In the genomic region with DNA sequence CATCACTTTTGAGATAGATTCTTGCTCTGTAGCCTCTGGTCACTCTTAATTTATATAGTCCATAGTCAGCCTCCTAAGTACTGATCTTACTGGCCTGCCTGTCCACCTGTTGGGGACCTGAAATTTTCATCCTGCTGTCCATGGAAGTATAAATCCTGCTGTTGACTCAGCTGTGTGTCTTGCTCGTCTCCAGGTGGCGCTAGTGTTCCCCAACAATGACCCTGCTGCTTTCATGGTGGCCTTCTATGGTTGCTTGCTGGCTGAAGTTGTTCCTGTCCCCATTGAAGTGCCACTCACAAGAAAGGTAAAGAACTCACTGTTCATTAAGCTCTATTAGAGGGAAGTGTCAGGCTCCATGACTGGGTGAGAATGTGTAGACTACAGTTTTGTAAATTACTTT, we compare ENCODE assay signal across 7 mouse cellular contexts.
A peak's percentile ranks its signal among the peaks of the same experiment; 100 is the strongest.
DNase-seq lines count a peak whose midpoint lies in the region; ATAC-seq and TF ChIP-seq lines count a peak whose summit lies in the region.

No protein-coding gene starts in this region.

- DNase-seq in left cerebral cortex, postnatal 4 days: peak; percentile 17
- DNase-seq in left cerebral cortex, postnatal 10 days (ENCODE audit: extremely low spot score in 1 of 2, low spot score in 2 of 2): no peak
- DNase-seq in ES-E14 (ENCODE audit: low read depth, low spot score): peak; percentile 54
- peak; percentile 63 for DNase-seq in adrenal gland, postnatal 10 days
- peak; percentile 13 to 42 for DNase-seq in kidney, adult 8-10 months
- peak; percentile 34 for DNase-seq in neural tube, embryonic 11.5 days (ENCODE audit: low spot score)
- no peak for DNase-seq in frontal cortex, postnatal 14 days (ENCODE audit: low spot score in 2 of 2)

- intact Hi-C loops in left cerebral cortex, postnatal 4 days (cut with DNase I): no loop called here
- intact Hi-C loops in left cerebral cortex, postnatal 10 days (cut with DNase I): loop anchor here (10.0 kb wide), 1 partner anchor 378 kb away; no protein-coding TSS in a partner anchor

- H3K27ac ChIP-seq in ES-E14 (ENCODE audit: insufficient read depth, low read depth, low read length, poor library complexity, severe bottlenecking): no peak overlapping the region
- H3K27ac ChIP-seq in neural tube, embryonic 11.5 days (ENCODE audit: low read depth, low read length): no peak overlapping the region

- no peak overlapping the region for H3K4me2 ChIP-seq in neural tube, embryonic 11.5 days (ENCODE audit: low read depth)

- H3K9ac ChIP-seq in ES-E14 (ENCODE audit: insufficient read depth, low read depth, low read length, poor library complexity, severe bottlenecking): no peak overlapping the region
- no peak overlapping the region for H3K9ac ChIP-seq in neural tube, embryonic 11.5 days (ENCODE audit: low read length)

- 18% methylated on average over 2 of the region's 2 CpGs for WGBS in neural tube, embryonic 11.5 days

- H3K4me3 ChIP-seq in ES-E14 (ENCODE audit: insufficient read depth in 1 of 2, low read depth in 1 of 2, low read length in 2 of 2, poor library complexity in 1 of 2, severe bottlenecking in 1 of 2): no peak overlapping the region
- no peak overlapping the region for H3K4me3 ChIP-seq in neural tube, embryonic 11.5 days (ENCODE audit: low read depth, low read length)

- in situ Hi-C loops in ES-E14 (cut with MboI; ENCODE audit: low sequenced_read_pairs in 2 of 2, unreplicated experiment in 2 of 2): no loop called here

- no peak for ATAC-seq in neural tube, embryonic 11.5 days (ENCODE audit: insufficient read depth, low FRiP score, low TSS enrichment)

- H3K4me1 ChIP-seq in ES-E14 (ENCODE audit: control insufficient read depth in 2 of 2, insufficient read depth in 2 of 2, low read length in 2 of 2, poor library complexity in 1 of 2): no peaks in the 10 kb centered on the region
- no peaks in the 10 kb centered on the region for H3K4me1 ChIP-seq in neural tube, embryonic 11.5 days (ENCODE audit: control insufficient read depth, insufficient read depth, low read length)

- H3K9me3 ChIP-seq in ES-E14 (ENCODE audit: control insufficient read depth, insufficient read depth, low read depth, low read length): no peaks in the 10 kb centered on the region
- H3K9me3 ChIP-seq in neural tube, embryonic 11.5 days (ENCODE audit: control insufficient read depth, low read length): no peaks in the 10 kb centered on the region

- no peaks in the 10 kb centered on the region for H3K27me3 ChIP-seq in neural tube, embryonic 11.5 days (ENCODE audit: control insufficient read depth, insufficient read depth, low read length)

- H3K36me3 ChIP-seq in ES-E14 (ENCODE audit: control insufficient read depth, insufficient read depth, low read length, poor library complexity, severe bottlenecking): no peaks in the 10 kb centered on the region
- H3K36me3 ChIP-seq in neural tube, embryonic 11.5 days (ENCODE audit: control insufficient read depth, insufficient read depth, low read length): no peaks in the 10 kb centered on the region

TF ChIP-seq in ES-E14, 5 proteins besides CTCF, POLR2A, EP300 and RAD21:
- TF ChIP-seq CHD2 (IDR thresholded peaks at IDR 0.05; ENCODE audit: low read depth, low read length) (no peak), ZC3H11A (IDR thresholded peaks at IDR 0.05; ENCODE audit: borderline replicate concordance, low read depth, low read length) (peak; percentile 51; the same call in 1 of the 2 replicates), MAFK (IDR thresholded peaks at IDR 0.05; ENCODE audit: insufficient read depth, low read depth, low read length) (peak; percentile 62; the same call in 1 of the 2 replicates)

Comparison
In these comparisons a context has a peak if more than half of its experiments do, and no peak if none do; other contexts are left out.
1. DNase-seq: peak in left cerebral cortex, postnatal 4 days (single experiment), ES-E14 (single experiment), adrenal gland, postnatal 10 days (single experiment), kidney, adult 8-10 months (2 of 2) and neural tube, embryonic 11.5 days (single experiment); none in left cerebral cortex, postnatal 10 days (0 of 2) and frontal cortex, postnatal 14 days (0 of 2).